Mouse (Mus musculus) embryo, embryonic 9.5 days (tissue): ENCODE results near the gene Olfr1226.
"Not testable (repeated sequence)": the region's sequence is repeated elsewhere in the genome, so short reads cannot be mapped to it uniquely, and the experiment has no call there.

Source experiments
- DNase-seq: peaks from one replicate; pipeline ENCODE4 v3.0.0-alpha.2; 2017; ENCODE audit errors: extremely low spot score

Gene Olfr1226

GRCm38 (mm10) chr2:89199948-89200347 is at the start of gene Olfr1226:
Olfr1226 (minus strand) TSS chr2:89200048.
- no peak for DNase-seq

- DNase-seq, result no peak
Measured at GRCm38 (mm10) chr2:89196325-89196982, 3.4 kb downstream of the Olfr1226 start.

- DNase-seq, result no peak
Measured at GRCm38 (mm10) chr2:89174569-89174968, 25.3 kb downstream of the Olfr1226 start, which contains the start of gene Olfr1225. Olfr1225 (minus strand) TSS chr2:89174669.

- not testable (repeated sequence) for DNase-seq
Measured at GRCm38 (mm10) chr2:89164711-89165110, 35.1 kb downstream of the Olfr1226 start.

- DNase-seq, result not testable (repeated sequence)
Measured at GRCm38 (mm10) chr2:89163991-89164390, 35.9 kb downstream of the Olfr1226 start, which contains the start of gene Olfr1224-ps1. Olfr1224-ps1 (minus strand) TSS chr2:89164091.

- DNase-seq, result no peak
Measured at GRCm38 (mm10) chr2:89151460-89151859, 48.4 kb downstream of the Olfr1226 start, which contains the start of gene Olfr1223. Olfr1223 (minus strand) TSS chr2:89151560.
